Mouse (Mus musculus): ENCODE results near the gene Sez6l2.
A peak's percentile ranks its signal among the peaks of the same experiment; 100 is the strongest.
"Not testable (repeated sequence)": the region's sequence is repeated elsewhere in the genome, so short reads cannot be mapped to it uniquely, and the experiment has no call there.

Gene Sez6l2

GRCm38 (mm10) chr7:126949793-126950646, at the start of gene Sez6l2:
TSS of gene Sez6l2 (plus strand) at chr7:126950563.
- peak; percentile 92 for DNase-seq (ENCODE audit: low spot score)

- DNase-seq (ENCODE audit: low spot score): no peak
Observed at GRCm38 (mm10) chr7:126905590-126905989, 44.8 kb upstream of the Sez6l2 start.

GRCm38 (mm10) chr7:126914844-126915243, 35.5 kb upstream of the Sez6l2 start:
- DNase-seq (ENCODE audit: low spot score): no peak

- DNase-seq (ENCODE audit: low spot score): not testable (repeated sequence)
Observed at GRCm38 (mm10) chr7:126918356-126918755, 32.0 kb upstream of the Sez6l2 start.

DNA sequence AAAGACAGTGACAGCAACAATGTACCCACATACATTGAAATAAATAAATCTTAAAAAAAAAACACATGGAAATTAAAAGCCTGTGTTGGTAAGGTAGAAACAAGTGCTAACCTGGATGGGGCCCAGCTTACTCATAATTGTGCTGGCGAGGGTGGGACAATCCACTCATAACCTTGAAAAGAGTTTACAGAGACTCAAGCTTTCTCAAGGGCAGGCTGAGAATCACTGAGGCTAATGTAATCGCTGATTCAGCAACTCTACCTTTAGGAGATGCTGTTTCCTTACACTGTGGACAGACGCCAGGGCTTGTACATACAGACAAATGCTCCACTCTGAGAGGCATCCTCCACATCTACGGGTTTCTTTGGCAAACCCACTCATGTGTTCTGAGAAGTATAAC, 30.4 kb upstream of the Sez6l2 start:
- DNase-seq (ENCODE audit: low spot score): no peak

GRCm38 (mm10) chr7:126921563-126921962, 28.8 kb upstream of the Sez6l2 start:
- no peak for DNase-seq (ENCODE audit: low spot score)

DNA sequence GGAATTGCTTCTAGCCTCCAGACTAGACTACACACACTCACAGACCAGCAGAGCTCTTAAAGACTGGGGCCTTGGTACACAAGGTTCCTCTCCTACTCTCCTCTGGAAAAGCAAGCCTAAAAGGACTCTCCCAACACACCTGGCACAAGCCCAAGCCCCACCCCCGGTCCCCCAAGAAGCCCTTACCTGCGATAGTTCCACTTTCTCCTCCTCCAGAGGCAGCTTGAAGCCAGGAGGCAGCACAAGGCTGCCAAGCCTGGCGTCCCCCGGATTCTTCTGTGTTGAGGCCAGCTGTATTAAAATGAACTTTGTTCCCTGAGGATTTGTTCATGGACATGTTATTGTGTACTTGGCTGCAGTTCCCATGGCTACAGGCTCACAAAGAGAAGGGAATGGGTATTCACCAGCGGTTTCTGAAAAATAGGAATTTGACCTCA, 27.7 kb upstream of the Sez6l2 start, which contains the start of gene Tmem219:
Tmem219 (minus strand) TSS at position 294 of the 437 bp plus-strand sequence.
- DNase-seq (ENCODE audit: low spot score): peak; percentile 46

GRCm38 (mm10) chr7:126923999-126924398, 26.4 kb upstream of the Sez6l2 start:
- DNase-seq (ENCODE audit: low spot score): no peak

DNA sequence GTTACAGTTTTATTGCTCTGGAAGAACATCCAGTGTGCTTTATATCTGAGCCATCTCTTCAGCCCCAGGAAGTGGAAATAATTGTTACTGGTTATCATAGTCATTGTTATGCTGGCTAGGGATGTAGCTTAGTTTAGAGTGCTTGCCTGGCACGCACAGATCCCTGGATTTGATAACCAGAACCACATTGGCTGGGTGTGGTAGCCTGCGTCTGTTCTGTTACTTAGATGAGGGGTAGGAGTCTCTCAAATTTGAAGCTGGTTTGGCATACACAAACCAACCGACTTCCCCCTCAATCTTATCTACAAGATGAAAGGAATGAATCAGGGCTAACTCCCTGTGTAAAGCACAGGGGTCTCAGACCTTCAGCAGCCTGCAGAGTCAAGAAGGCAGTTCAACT, 24.1 kb upstream of the Sez6l2 start:
- DNase-seq (ENCODE audit: low spot score): no peak

- DNase-seq (ENCODE audit: low spot score): peak; percentile 92
Observed at GRCm38 (mm10) chr7:126928384-126929037, 21.9 kb upstream of the Sez6l2 start, which contains the start of gene Kctd13. TSS of gene Kctd13 (plus strand) at chr7:126928879.

DNA sequence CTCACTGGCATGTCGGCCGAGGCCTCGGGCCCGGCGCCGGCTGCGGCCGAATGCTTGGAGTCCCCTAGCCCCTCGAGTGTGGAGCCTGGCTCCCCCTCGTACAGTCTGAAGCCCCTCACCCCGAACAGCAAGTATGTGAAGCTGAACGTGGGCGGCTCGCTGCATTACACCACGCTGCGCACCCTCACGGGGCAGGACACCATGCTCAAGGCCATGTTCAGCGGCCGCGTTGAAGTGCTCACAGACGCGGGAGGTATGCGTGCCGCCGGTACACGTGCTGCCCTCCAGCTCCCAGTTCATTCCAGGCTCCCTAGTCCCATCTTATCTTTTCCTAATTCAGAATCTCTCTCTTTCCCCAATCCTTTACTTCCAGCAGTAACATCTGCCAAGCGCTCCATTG, 21.3 kb upstream of the Sez6l2 start:
- DNase-seq (ENCODE audit: low spot score): no peak

DNA sequence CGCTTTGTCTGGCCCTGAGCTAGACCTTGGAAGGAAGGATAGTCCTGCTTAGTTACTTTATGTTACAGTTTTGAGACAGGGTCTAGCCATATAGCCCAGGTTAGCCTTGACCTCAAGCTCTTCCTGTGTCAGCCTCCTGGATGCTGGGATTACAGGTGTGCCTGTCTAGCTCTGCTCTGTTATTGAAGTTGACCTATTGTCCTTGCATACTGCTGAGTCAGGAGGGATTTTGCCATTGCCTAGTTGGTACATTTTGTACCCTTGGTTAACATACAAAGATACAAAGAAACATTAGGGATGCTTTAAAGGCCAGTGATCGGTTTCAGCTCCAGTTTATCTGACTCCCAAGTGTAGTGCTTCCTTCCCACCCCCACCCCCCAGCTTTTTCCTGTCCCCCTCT, 17.7 kb upstream of the Sez6l2 start:
- no peak for DNase-seq (ENCODE audit: low spot score)

- no peak for DNase-seq (ENCODE audit: low spot score)
Observed at GRCm38 (mm10) chr7:126941171-126941570, 9.2 kb upstream of the Sez6l2 start.

GRCm38 (mm10) chr7:126941801-126942200, 8.6 kb upstream of the Sez6l2 start:
- no peak for DNase-seq (ENCODE audit: low spot score)

- DNase-seq (ENCODE audit: low spot score): no peak
Observed at GRCm38 (mm10) chr7:126946530-126946929, 3.8 kb upstream of the Sez6l2 start.

DNA sequence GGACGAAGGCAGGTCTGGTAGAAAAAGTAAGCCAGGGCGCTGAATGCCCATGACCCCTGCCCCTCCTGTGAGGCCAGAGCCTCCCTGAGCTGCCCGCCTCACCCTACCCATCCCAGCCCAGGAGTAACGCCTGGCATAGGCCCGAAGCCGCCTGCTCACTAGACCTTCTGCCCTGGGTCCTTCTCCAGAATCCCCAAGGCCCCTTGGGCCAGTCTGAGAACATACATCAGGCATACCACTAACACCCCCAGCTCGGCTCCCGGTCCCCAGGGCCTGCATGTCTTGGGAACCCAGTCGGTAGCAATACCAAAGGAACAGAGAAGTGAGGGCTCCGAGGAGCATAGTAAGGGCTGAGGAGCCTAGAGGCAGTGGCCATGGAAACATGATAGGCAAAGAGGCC, 1.7 kb upstream of the Sez6l2 start:
- no peak for DNase-seq (ENCODE audit: low spot score)

GRCm38 (mm10) chr7:126949403-126949792, 965 bp upstream of the Sez6l2 start, which contains the start of gene Asphd1:
TSS of gene Asphd1 (minus strand) at chr7:126949582.
- DNase-seq (ENCODE audit: low spot score): no peak

GRCm38 (mm10) chr7:126950647-126951615, 568 bp downstream of the Sez6l2 start:
- DNase-seq (ENCODE audit: low spot score): no peak

GRCm38 (mm10) chr7:126951741-126952140, 1.4 kb downstream of the Sez6l2 start:
- DNase-seq (ENCODE audit: low spot score): no peak

DNA sequence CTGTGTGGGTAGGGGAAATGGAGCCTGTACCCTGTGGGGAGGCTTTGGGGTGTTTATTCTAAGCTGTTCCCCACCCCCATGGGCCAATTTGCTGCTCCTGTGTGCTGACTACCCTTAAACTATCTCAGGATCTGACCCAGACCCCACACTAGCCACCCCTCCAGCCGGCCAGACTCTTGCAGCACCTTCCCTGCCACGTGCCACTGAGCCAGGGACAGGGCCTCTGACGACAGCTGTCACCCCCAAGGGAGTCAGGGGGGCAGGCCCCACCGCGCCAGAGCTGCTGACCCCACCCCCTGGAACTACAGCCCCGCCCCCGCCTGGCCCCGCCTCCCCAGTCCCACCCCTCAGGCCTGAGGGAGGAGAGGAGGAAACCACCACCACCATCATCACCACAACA, 2.3 kb downstream of the Sez6l2 start:
- no peak for DNase-seq (ENCODE audit: low spot score)

GRCm38 (mm10) chr7:126955125-126955524, 4.8 kb downstream of the Sez6l2 start:
- no peak for DNase-seq (ENCODE audit: low spot score)

DNA sequence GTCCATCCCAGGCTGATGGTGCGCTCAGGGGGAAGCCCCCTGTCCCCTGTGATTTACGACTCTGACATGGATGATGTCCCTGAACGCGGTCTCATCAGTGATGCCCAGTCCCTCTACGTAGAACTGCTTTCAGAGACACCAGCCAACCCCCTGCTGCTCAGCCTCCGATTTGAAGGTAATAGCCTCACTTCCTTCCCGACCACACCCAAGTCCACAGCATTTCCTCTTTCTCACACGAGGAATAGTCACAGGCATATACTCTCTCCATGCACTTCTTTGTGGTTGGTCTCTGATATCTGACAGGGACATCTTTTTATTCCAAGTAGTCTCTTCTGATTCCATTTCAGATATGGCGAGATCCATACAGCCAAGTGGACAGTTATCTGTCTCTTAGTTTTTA, 9.4 kb downstream of the Sez6l2 start:
- DNase-seq (ENCODE audit: low spot score): no peak
